Mouse (Mus musculus) G1E (cell line): ENCODE data around the gene Kctd12.

Experiments
- CTCF ChIP-seq: IDR thresholded peaks from 2 replicates; pipeline ENCODE4 v1.5.1; 2012; ENCODE audit warnings: low read depth, low read length, inconsistent platforms, mixed read lengths
- GATA1 ChIP-seq: IDR thresholded peaks from 2 replicates; pipeline ENCODE4 v1.6.1; 2012; ENCODE audit warnings: borderline replicate concordance, low read length, inconsistent platforms, mixed read lengths
- GATA2 ChIP-seq: IDR thresholded peaks from 2 replicates; pipeline ENCODE4 v1.6.1; 2012; ENCODE audit warnings: low read depth, low read length, inconsistent platforms, borderline replicate concordance

DNA sequence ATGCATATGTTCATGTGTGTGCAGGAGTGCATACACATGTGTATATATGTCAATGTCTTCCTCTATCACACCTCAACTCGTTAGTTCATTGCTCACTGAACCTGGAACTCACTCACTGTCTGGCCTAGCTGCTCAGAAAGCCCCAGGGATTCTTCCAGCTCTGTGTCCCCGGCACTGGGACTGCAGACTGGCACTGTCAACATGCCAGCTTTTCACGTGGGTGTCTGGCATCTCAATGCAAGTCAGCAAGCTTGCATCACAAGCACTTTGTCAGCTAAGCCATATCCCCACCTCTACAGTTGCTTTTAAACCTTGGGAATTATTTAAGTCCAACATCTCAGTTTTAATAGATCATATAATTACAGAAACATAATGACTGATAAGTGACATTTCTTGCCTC lies 8.3 kb upstream of the Kctd12 start:
- TF ChIP-seq GATA1 = no peak
- TF ChIP-seq CTCF = no peak
- TF ChIP-seq GATA2 = no peak
